Mouse (Mus musculus): Measurements from ENCODE around the gene Sh3d19. TPM values are rescaled to one million over a fixed set of nuclear protein-coding genes. Genes with fewer than 3 reads are reported as not detected.

Gene Sh3d19
- polyA plus RNA-seq, 1 experiment from 2014 or later, result 39.9 TPM

GRCm38 (mm10) chr3:86141886-86142262, 171.0 kb downstream of the Sh3d19 start:
- H3K4me2 ChIP-seq (replicated peaks; ENCODE audit: low read depth, low read length), result peak overlapping the region; percentile 89
- peak; percentile 40 for ATAC-seq (ENCODE audit: low FRiP score, low TSS enrichment)
- peak overlapping the region; percentile 90 for H3K27ac ChIP-seq (ENCODE audit: low read depth, low read length)
- peak overlapping the region; percentile 97 for H3K9ac ChIP-seq (ENCODE audit: low read depth, low read length)
- H3K4me1 ChIP-seq (ENCODE audit: control insufficient read depth, insufficient read depth, low read length), result peaks cover 6% of the 10 kb centered on the region; the same call in 1 of the 2 replicates
- peak overlapping the region; percentile 98 for H3K4me3 ChIP-seq (ENCODE audit: low read length)
- no peaks in the 10 kb centered on the region for H3K27me3 ChIP-seq (ENCODE audit: control insufficient read depth, insufficient read depth, low read length)
- no peaks in the 10 kb centered on the region for H3K9me3 ChIP-seq (ENCODE audit: control insufficient read depth, low read length)
- peaks cover 45% of the 10 kb centered on the region for H3K36me3 ChIP-seq (ENCODE audit: control insufficient read depth, insufficient read depth, low read length)
- WGBS, result under 1% methylated on average over 18 of the region's 18 CpGs

GRCm38 (mm10) chr3:86142263-86142933, 171.5 kb downstream of the Sh3d19 start, which contains the start of gene Rps3a1:
Gene Rps3a1 (minus strand): TSS chr3:86142702.
- ATAC-seq (ENCODE audit: low FRiP score, low TSS enrichment), result peak; percentile 95
- Histone ChIP-seq H3K27me3 (ENCODE audit: control insufficient read depth, insufficient read depth, low read length) (no peaks in the 10 kb centered on the region), H3K9ac (ENCODE audit: low read depth, low read length) (peak within 1 kb of the TSS; percentile 97), H3K27ac (ENCODE audit: low read depth, low read length) (peak within 1 kb of the TSS; percentile 90), H3K9me3 (ENCODE audit: control insufficient read depth, low read length) (no peaks in the 10 kb centered on the region), H3K4me3 (ENCODE audit: low read length) (peak within 1 kb of the TSS; percentile 98), H3K36me3 (ENCODE audit: control insufficient read depth, insufficient read depth, low read length) (peaks cover 40% of the 10 kb centered on the region), H3K4me1 (ENCODE audit: control insufficient read depth, insufficient read depth, low read length) (peaks cover 6% of the 10 kb centered on the region; the same call in 1 of the 2 replicates), H3K4me2 (replicated peaks; ENCODE audit: low read depth, low read length) (peak within 1 kb of the TSS; percentile 89)
- under 1% methylated on average over 73 of the region's 77 CpGs for WGBS

GRCm38 (mm10) chr3:86142934-86143317, 172.0 kb downstream of the Sh3d19 start:
- Histone ChIP-seq H3K27me3 (ENCODE audit: control insufficient read depth, insufficient read depth, low read length) (no peaks in the 10 kb centered on the region), H3K4me2 (replicated peaks; ENCODE audit: low read depth, low read length) (peak overlapping the region; percentile 19; the same call in 1 of the 2 replicates), H3K9me3 (ENCODE audit: control insufficient read depth, low read length) (no peaks in the 10 kb centered on the region), H3K9ac (ENCODE audit: low read depth, low read length) (no peak overlapping the region), H3K36me3 (ENCODE audit: control insufficient read depth, insufficient read depth, low read length) (peaks cover 35% of the 10 kb centered on the region), H3K4me1 (ENCODE audit: control insufficient read depth, insufficient read depth, low read length) (peaks cover 6% of the 10 kb centered on the region; the same call in 1 of the 2 replicates), H3K27ac (ENCODE audit: low read depth, low read length) (no peak overlapping the region), H3K4me3 (ENCODE audit: low read length) (peak overlapping the region; percentile 2; the same call in 1 of the 2 replicates)
- peak; percentile 14 for ATAC-seq (ENCODE audit: low FRiP score, low TSS enrichment)
- WGBS, result 17% methylated on average over 6 of the region's 6 CpGs

- H3K4me1 ChIP-seq (ENCODE audit: control insufficient read depth, insufficient read depth, low read length), result peaks cover 6% of the 10 kb centered on the region; the same call in 1 of the 2 replicates
- H3K4me3 ChIP-seq (ENCODE audit: low read length), result no peak overlapping the region
- H3K27ac ChIP-seq (ENCODE audit: low read depth, low read length), result no peak overlapping the region
- peaks cover 31% of the 10 kb centered on the region for H3K36me3 ChIP-seq (ENCODE audit: control insufficient read depth, insufficient read depth, low read length)
- H3K9me3 ChIP-seq (ENCODE audit: control insufficient read depth, low read length), result no peaks in the 10 kb centered on the region
- no peak overlapping the region for H3K4me2 ChIP-seq (replicated peaks; ENCODE audit: low read depth, low read length)
- ATAC-seq (ENCODE audit: low FRiP score, low TSS enrichment), result peak; percentile 9; the same call in 1 of the 2 replicates
- 70% methylated on average over 6 of the region's 6 CpGs for WGBS
- H3K9ac ChIP-seq (ENCODE audit: low read depth, low read length), result no peak overlapping the region
- no peaks in the 10 kb centered on the region for H3K27me3 ChIP-seq (ENCODE audit: control insufficient read depth, insufficient read depth, low read length)
Observed at GRCm38 (mm10) chr3:86143343-86143742, 172.4 kb downstream of the Sh3d19 start.

GRCm38 (mm10) chr3:86149063-86149462, 178.2 kb downstream of the Sh3d19 start:
- Histone ChIP-seq H3K27ac (ENCODE audit: low read depth, low read length) (no peak overlapping the region), H3K4me2 (replicated peaks; ENCODE audit: low read depth, low read length) (no peak overlapping the region), H3K36me3 (ENCODE audit: control insufficient read depth, insufficient read depth, low read length) (no peaks in the 10 kb centered on the region), H3K9ac (ENCODE audit: low read depth, low read length) (no peak overlapping the region), H3K27me3 (ENCODE audit: control insufficient read depth, insufficient read depth, low read length) (no peaks in the 10 kb centered on the region), H3K9me3 (ENCODE audit: control insufficient read depth, low read length) (no peaks in the 10 kb centered on the region), H3K4me1 (ENCODE audit: control insufficient read depth, insufficient read depth, low read length) (no peaks in the 10 kb centered on the region), H3K4me3 (ENCODE audit: low read length) (no peak overlapping the region)
- 86% methylated on average over 6 of the region's 6 CpGs for WGBS
- ATAC-seq (ENCODE audit: low FRiP score, low TSS enrichment), result no peak

GRCm38 (mm10) chr3:86149521-86149920, 178.6 kb downstream of the Sh3d19 start:
- Histone ChIP-seq H3K9ac (ENCODE audit: low read depth, low read length) (no peak overlapping the region), H3K4me2 (replicated peaks; ENCODE audit: low read depth, low read length) (no peak overlapping the region), H3K4me3 (ENCODE audit: low read length) (no peak overlapping the region), H3K27me3 (ENCODE audit: control insufficient read depth, insufficient read depth, low read length) (no peaks in the 10 kb centered on the region), H3K27ac (ENCODE audit: low read depth, low read length) (no peak overlapping the region), H3K36me3 (ENCODE audit: control insufficient read depth, insufficient read depth, low read length) (no peaks in the 10 kb centered on the region), H3K9me3 (ENCODE audit: control insufficient read depth, low read length) (no peaks in the 10 kb centered on the region), H3K4me1 (ENCODE audit: control insufficient read depth, insufficient read depth, low read length) (no peaks in the 10 kb centered on the region)
- WGBS, result 57% methylated on average over 9 of the region's 9 CpGs
- no peak for ATAC-seq (ENCODE audit: low FRiP score, low TSS enrichment)

- no peaks in the 10 kb centered on the region for H3K27me3 ChIP-seq (ENCODE audit: control insufficient read depth, insufficient read depth, low read length)
- no peaks in the 10 kb centered on the region for H3K4me1 ChIP-seq (ENCODE audit: control insufficient read depth, insufficient read depth, low read length)
- 82% methylated on average over 8 of the region's 8 CpGs for WGBS
- no peak overlapping the region for H3K4me2 ChIP-seq (replicated peaks; ENCODE audit: low read depth, low read length)
- no peak overlapping the region for H3K4me3 ChIP-seq (ENCODE audit: low read length)
- no peak overlapping the region for H3K27ac ChIP-seq (ENCODE audit: low read depth, low read length)
- no peaks in the 10 kb centered on the region for H3K9me3 ChIP-seq (ENCODE audit: control insufficient read depth, low read length)
- no peak for ATAC-seq (ENCODE audit: low FRiP score, low TSS enrichment)
- no peak overlapping the region for H3K9ac ChIP-seq (ENCODE audit: low read depth, low read length)
- H3K36me3 ChIP-seq (ENCODE audit: control insufficient read depth, insufficient read depth, low read length), result no peaks in the 10 kb centered on the region
Observed at GRCm38 (mm10) chr3:86168841-86169425, 198.0 kb downstream of the Sh3d19 start.

GRCm38 (mm10) chr3:86179714-86180113, 208.8 kb downstream of the Sh3d19 start:
- H3K9ac ChIP-seq (ENCODE audit: low read depth, low read length), result no peak overlapping the region
- H3K4me2 ChIP-seq (replicated peaks; ENCODE audit: low read depth, low read length), result no peak overlapping the region
- H3K9me3 ChIP-seq (ENCODE audit: control insufficient read depth, low read length), result no peaks in the 10 kb centered on the region
- no peak overlapping the region for H3K4me3 ChIP-seq (ENCODE audit: low read length)
- H3K27ac ChIP-seq (ENCODE audit: low read depth, low read length), result no peak overlapping the region
- no peaks in the 10 kb centered on the region for H3K27me3 ChIP-seq (ENCODE audit: control insufficient read depth, insufficient read depth, low read length)
- no peaks in the 10 kb centered on the region for H3K36me3 ChIP-seq (ENCODE audit: control insufficient read depth, insufficient read depth, low read length)
- H3K4me1 ChIP-seq (ENCODE audit: control insufficient read depth, insufficient read depth, low read length), result peaks cover 5% of the 10 kb centered on the region; the same call in 1 of the 2 replicates
- WGBS, result 87% methylated on average over 7 of the region's 7 CpGs
- no peak for ATAC-seq (ENCODE audit: low FRiP score, low TSS enrichment)

All from kidney, embryonic 14.5 days (tissue).